Mouse (Mus musculus) stomach, postnatal 0 days (tissue): ENCODE results near the gene Phf19.

ENCODE experiments used
- CTCF ChIP-seq: IDR thresholded peaks from 2 replicates; pipeline ENCODE4 v1.5.1; 2016; ENCODE audit warnings: antibody characterized with exemption, low read depth, mild to moderate bottlenecking, moderate library complexity
- EP300 ChIP-seq: optimal IDR thresholded peaks from 2 replicates; pipeline ENCODE3; 2016; ENCODE audit warnings: antibody characterized with exemption

DNA sequence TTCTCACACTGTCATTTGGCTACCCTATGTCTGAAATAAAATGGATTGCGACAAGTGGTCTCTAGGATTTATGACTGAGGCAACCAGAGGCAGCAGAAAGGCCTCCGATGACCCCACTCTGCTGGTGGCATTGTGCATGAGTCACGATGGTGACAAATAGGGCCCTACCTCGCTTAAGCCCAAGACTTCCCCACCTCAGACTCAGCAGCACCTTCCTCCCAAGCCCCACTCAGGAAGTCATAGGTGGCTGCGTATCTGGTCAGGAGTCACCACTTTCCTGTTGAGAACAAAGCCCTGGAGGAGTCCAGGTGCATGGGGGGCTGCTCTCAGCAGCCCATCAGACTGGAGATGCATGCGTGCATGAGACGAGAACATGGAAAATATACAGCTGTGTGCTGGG is 44.8 kb upstream of the Phf19 start:
- TF ChIP-seq CTCF (no peak), EP300 (no peak)
